Mouse (Mus musculus) C2C12 (cell line): Measurements from ENCODE around the gene Evi2.

Source experiments
- CEBPB ChIP-seq: IDR thresholded peaks from one replicate; pipeline ENCODE4 v1.6.1; 2011; ENCODE audit warnings: low read depth, mild to moderate bottlenecking, control low read depth, moderate library complexity
- CTCF ChIP-seq: IDR thresholded peaks from one replicate; pipeline ENCODE4 v1.5.1; 2011; ENCODE audit not compliant: control insufficient read depth, insufficient read depth, insufficient read length
- FOSL1 ChIP-seq: IDR thresholded peaks from one replicate; pipeline ENCODE4 v1.8.0; 2011; ENCODE audit warnings: mild to moderate bottlenecking, low read length; ENCODE audit not compliant: poor library complexity, insufficient read depth, severe bottlenecking
- MAX ChIP-seq: IDR thresholded peaks from one replicate; pipeline ENCODE4 v1.6.1; 2011; ENCODE audit warnings: mild to moderate bottlenecking, control low read depth
- MYOG ChIP-seq: IDR thresholded peaks from one replicate; pipeline ENCODE4 v1.6.1; 2011; ENCODE audit not compliant: control insufficient read depth, insufficient read length; ENCODE audit errors: extremely low read depth
- USF1 ChIP-seq: IDR thresholded peaks from one replicate; pipeline ENCODE4 v1.6.1; 2011; ENCODE audit warnings: low read depth, mild to moderate bottlenecking, control low read depth, moderate library complexity

- TF ChIP-seq USF1 (no peak), CTCF (no peak), MAX (no peak), MYOG (no peak), FOSL1 (no peak), CEBPB (no peak)
These were observed 30.1 kb upstream of the Evi2 start for GRCm38 (mm10) chr11:79560536-79560935.
